ENCODE assay signal across 20 mouse cellular contexts in genomic region chr19:56398528-56398795, GRCm38 (mm10). TPM values are rescaled to one million over a fixed set of nuclear protein-coding genes. Genes with fewer than 3 reads are reported as not detected.
DNase-seq lines count a peak whose midpoint lies in the region; ATAC-seq and TF ChIP-seq lines count a peak whose summit lies in the region.
"Had no signal": no experiment of that assay in that cellular context is flagged by ENCODE, and none has a peak within 500 bp of the region (broad histone marks: within the 10 kb centered on the region; RNA-seq: fewer than 3 reads in every experiment).

No protein-coding gene starts in this region.

- no peaks in the 10 kb centered on the region for H3K27me3 ChIP-seq in heart, adult 2 months (ENCODE audit: control insufficient read depth, insufficient read depth, low read length)
- no peaks in the 10 kb centered on the region for H3K27me3 ChIP-seq in kidney, postnatal 0 days (ENCODE audit: insufficient read depth, low read length)
- no peaks in the 10 kb centered on the region for H3K27me3 ChIP-seq in G1E (ENCODE audit: insufficient read depth, low read length)
- H3K27me3 ChIP-seq in liver, embryonic 15.5 days, result no peaks in the 10 kb centered on the region
- H3K27me3 ChIP-seq in midbrain, postnatal 0 days (ENCODE audit: insufficient read depth, low read length), result peaks cover 14% of the 10 kb centered on the region

- no peak for TF ChIP-seq POLR2A in heart, adult 2 months (IDR thresholded peaks at IDR 0.05; ENCODE audit: insufficient read depth, low read depth, low read length)

- ATAC-seq in kidney, postnatal 0 days (replicated peaks; ENCODE audit: low FRiP score, low read depth), result no peak
- ATAC-seq in G1E (ENCODE audit: extremely low read depth, insufficient number of reproducible peaks, low FRiP score, poor library complexity, severe bottlenecking), result no peak
- ATAC-seq in liver, embryonic 15.5 days (ENCODE audit: insufficient read depth), result no peak
- no peak for ATAC-seq in midbrain, postnatal 0 days (ENCODE audit: low FRiP score)
- ATAC-seq: hindbrain, postnatal 0 days; midbrain, embryonic 15.5 days had no signal

- no peaks in the 10 kb centered on the region for H3K36me3 ChIP-seq in heart, adult 2 months (ENCODE audit: control insufficient read depth, insufficient read depth, low read length)
- H3K36me3 ChIP-seq in kidney, postnatal 0 days (ENCODE audit: insufficient read depth, low read length), result no peaks in the 10 kb centered on the region
- H3K36me3 ChIP-seq in G1E (replicated peaks), result peaks cover 45% of the 10 kb centered on the region
- no peaks in the 10 kb centered on the region for H3K36me3 ChIP-seq in liver, embryonic 15.5 days (replicated peaks)
- no peaks in the 10 kb centered on the region for H3K36me3 ChIP-seq in midbrain, postnatal 0 days (ENCODE audit: insufficient read depth, low read length)
- H3K36me3 ChIP-seq: forebrain, embryonic 12.5 days; limb, embryonic 12.5 days; midbrain, embryonic 15.5 days; stomach, embryonic 15.5 days had no signal

- no peak overlapping the region for H3K9ac ChIP-seq in heart, adult 2 months (ENCODE audit: low read depth, low read length)
- no peak overlapping the region for H3K9ac ChIP-seq in kidney, postnatal 0 days (ENCODE audit: low read depth, low read length)
- H3K9ac ChIP-seq in liver, embryonic 15.5 days, result peak overlapping the region; percentile 80; the same call in 1 of the 2 replicates
- no peak overlapping the region for H3K9ac ChIP-seq in midbrain, postnatal 0 days (replicated peaks; ENCODE audit: low read length, poor library complexity, severe bottlenecking)
- H3K9ac ChIP-seq: forebrain, embryonic 12.5 days; midbrain, embryonic 15.5 days had no signal

- no peak for DNase-seq in heart, adult 2 months
- DNase-seq in heart, postnatal 4 days, result no peak
- no peak for DNase-seq in kidney, postnatal 0 days (ENCODE audit: low spot score)
- no peak for DNase-seq in kidney, adult 11 months
- DNase-seq in G1E (ENCODE audit: low spot score), result no peak
- no peak for DNase-seq in urinary bladder, postnatal 10 days (ENCODE audit: low spot score)
- DNase-seq in midbrain, postnatal 0 days (ENCODE audit: low spot score), result no peak
- DNase-seq: cerebellum, adult 2 months; cerebellum, postnatal 36 days; gastrocnemius, postnatal 14 days; kidney, adult 8-10 months; kidney, postnatal 4 days; right cerebral cortex, postnatal 25 days had no signal

- no peaks in the 10 kb centered on the region for H3K79me2 ChIP-seq in heart, adult 2 months (replicated peaks; ENCODE audit: control insufficient read depth, insufficient read depth, low read length)

- H3K4me1 ChIP-seq in heart, adult 2 months (ENCODE audit: control insufficient read depth, insufficient read depth, low read length), result peaks cover 12% of the 10 kb centered on the region
- 0 out of 2 replicates have a peak, but pooled peaks cover 9% of the 10 kb centered on the region for H3K4me1 ChIP-seq in kidney, postnatal 0 days (replicated peaks; ENCODE audit: insufficient read depth, low read length)
- peaks cover 74% of the 10 kb centered on the region for H3K4me1 ChIP-seq in G1E (ENCODE audit: insufficient read depth, low read depth, low read length)
- peaks cover 70% of the 10 kb centered on the region for H3K4me1 ChIP-seq in liver, embryonic 15.5 days (replicated peaks)
- 0 out of 2 replicates have a peak, but pooled peaks cover 6% of the 10 kb centered on the region for H3K4me1 ChIP-seq in midbrain, postnatal 0 days (ENCODE audit: insufficient read depth, low read length)

- intact Hi-C loops in heart, adult 2 months (cut with DNase I), result loop anchor here (5.0 kb wide), 1 partner anchor 41 kb away; no protein-coding TSS in a partner anchor

- H3K27ac ChIP-seq in heart, adult 2 months, result peak overlapping the region; percentile 87
- no peak overlapping the region for H3K27ac ChIP-seq in kidney, postnatal 0 days
- H3K27ac ChIP-seq in liver, embryonic 15.5 days (replicated peaks), result no peak overlapping the region
- H3K27ac ChIP-seq in midbrain, postnatal 0 days (ENCODE audit: low read depth, low read length), result no peak overlapping the region
- H3K27ac ChIP-seq: forebrain, embryonic 12.5 days; hindbrain, postnatal 0 days; limb, embryonic 12.5 days; midbrain, embryonic 15.5 days had no signal

- H3K4me3 ChIP-seq in heart, adult 2 months, result peak overlapping the region; percentile 70; the same call in 1 of the 2 replicates
- no peak overlapping the region for H3K4me3 ChIP-seq in kidney, postnatal 0 days (replicated peaks; ENCODE audit: low read depth, low read length)
- H3K4me3 ChIP-seq in G1E (ENCODE audit: low read depth, low read length), result peak overlapping the region; percentile 73; the same call in 1 of the 2 replicates
- no peak overlapping the region for H3K4me3 ChIP-seq in liver, embryonic 15.5 days (replicated peaks)
- H3K4me3 ChIP-seq in midbrain, postnatal 0 days (ENCODE audit: low read depth, low read length), result no peak overlapping the region

- TF ChIP-seq CTCF in heart, adult 2 months (IDR thresholded peaks at IDR 0.05), result no peak
- TF ChIP-seq CTCF in kidney, postnatal 0 days (IDR thresholded peaks at IDR 0.05; ENCODE audit: low read depth), result no peak
- no peak for TF ChIP-seq CTCF in G1E (IDR thresholded peaks at IDR 0.05; ENCODE audit: low read depth, low read length)
- TF ChIP-seq CTCF in midbrain, postnatal 0 days (IDR thresholded peaks at IDR 0.05), result no peak

- H3K4me2 ChIP-seq in kidney, postnatal 0 days (ENCODE audit: low read length), result peak overlapping the region; percentile 89
- H3K4me2 ChIP-seq in liver, embryonic 15.5 days, result peak overlapping the region; percentile 98
- H3K4me2 ChIP-seq in midbrain, postnatal 0 days (ENCODE audit: low read depth, low read length, poor library complexity, severe bottlenecking), result no peak overlapping the region

- H3K9me3 ChIP-seq in kidney, postnatal 0 days (replicated peaks; ENCODE audit: low read length), result no peaks in the 10 kb centered on the region
- no peaks in the 10 kb centered on the region for H3K9me3 ChIP-seq in G1E (replicated peaks)
- H3K9me3 ChIP-seq in liver, embryonic 15.5 days (replicated peaks), result no peaks in the 10 kb centered on the region
- H3K9me3 ChIP-seq in midbrain, postnatal 0 days (ENCODE audit: low read length), result no peaks in the 10 kb centered on the region
- H3K9me3 ChIP-seq: forebrain, embryonic 12.5 days; limb, embryonic 12.5 days; midbrain, embryonic 15.5 days; stomach, embryonic 15.5 days had no signal

- no peak for TF ChIP-seq EP300 in heart, adult 2 months (IDR thresholded peaks at IDR 0.05; ENCODE audit: insufficient read depth, low read depth, low read length)

RNA-seq across cellular contexts. Expression of gene Casp7, which starts 1.5 kb away (rescaled TPM):
- 10 to 100 TPM; 11.7 to 12.5 TPM for total RNA-seq in heart, adult 2 months (2021)
- 9.2 and 12.6 TPM in 2 replicates for polyA plus RNA-seq in heart, adult 2 months (2012; rRNA removed)
- 10 to 100 TPM; 26.1 to 26.4 TPM for total RNA-seq in heart, postnatal 4 days (2021)
- polyA plus RNA-seq in kidney, postnatal 0 days (2015; fragmentation: Nextera tagmentation; extraction: Ambion mirVana), result 24.2 and 28.6 TPM in 2 replicates
- total RNA-seq in G1E (2014; fragmentation: Nextera tagmentation) (77.6 and 86.8 TPM in 2 replicates), G1E (2017) (41.0 and 43.2 TPM in 2 replicates)
- 9.9 and 14.5 TPM in 2 replicates for polyA plus RNA-seq in G1E (2012)
- polyA plus RNA-seq in liver, embryonic 15.5 days (2015; fragmentation: Nextera tagmentation; extraction: Ambion mirVana), result 12.7 and 13.0 TPM in 2 replicates
- total RNA-seq in midbrain, postnatal 0 days (2014; rRNA removed), result 25.2 and 25.9 TPM in 2 replicates
- 34.5 and 39.2 TPM in 2 replicates for polyA plus RNA-seq in midbrain, postnatal 0 days (2015; fragmentation: Nextera tagmentation; extraction: Ambion mirVana)

RNA-seq across cellular contexts. Expression of gene Nrap, which starts 8.6 kb away (rescaled TPM):
- 100 to 1,000 TPM; 307 to 420 TPM for total RNA-seq in heart, adult 2 months (2021)
- 135 and 161 TPM in 2 replicates for polyA plus RNA-seq in heart, adult 2 months (2012; rRNA removed)
- total RNA-seq in heart, postnatal 4 days (2021), result 100 to 1,000 TPM; 261 to 291 TPM
- 0.41 and 0.42 TPM in 2 replicates for polyA plus RNA-seq in kidney, postnatal 0 days (2015; fragmentation: Nextera tagmentation; extraction: Ambion mirVana)
- 0.23 and 0.24 TPM in 2 replicates for total RNA-seq in G1E (2014; fragmentation: Nextera tagmentation)
- 0.05 and 0.06 TPM in 2 replicates for total RNA-seq in G1E (2017)
- polyA plus RNA-seq in G1E (2012), result 0.02 and 0.03 TPM in 2 replicates
- polyA plus RNA-seq in liver, embryonic 15.5 days (2015; fragmentation: Nextera tagmentation; extraction: Ambion mirVana), result 0.28 and 0.47 TPM in 2 replicates
- total RNA-seq in midbrain, postnatal 0 days (2014; rRNA removed), result 0.57 and 0.99 TPM in 2 replicates
- 0.69 and 0.80 TPM in 2 replicates for polyA plus RNA-seq in midbrain, postnatal 0 days (2015; fragmentation: Nextera tagmentation; extraction: Ambion mirVana)
- total RNA-seq: neutrophil, adult 5-6 weeks had no signal

Comparison
In these comparisons a context has a peak if more than half of its experiments do, and no peak if none do; other contexts are left out.
1. H3K4me3 ChIP-seq: peak in heart, adult 2 months (single experiment) and G1E (single experiment); none in kidney, postnatal 0 days (single experiment), liver, embryonic 15.5 days (single experiment) and midbrain, postnatal 0 days (single experiment).
2. RNA of gene Nrap, which starts 8.6 kb away (polyA plus RNA-seq): 135 to 161 TPM in heart, adult 2 months; 0.69 to 0.80 TPM in midbrain, postnatal 0 days, 0.28 to 0.47 TPM in liver, embryonic 15.5 days, 0.41 to 0.42 TPM in kidney, postnatal 0 days and 0.02 to 0.03 TPM in G1E; every median in the first group is over 10 times any median in the second.